Mouse (Mus musculus) left cerebral cortex, postnatal 10 days (tissue): Measurements from ENCODE around the gene Ip6k2. TPM values are rescaled to one million over a fixed set of nuclear protein-coding genes. Genes with fewer than 3 reads are reported as not detected.

ENCODE experiments used
- DNase-seq, 2 experiments: peaks; one replicate each; pipeline ENCODE4 v3.0.0; 2021 to 2022; ENCODE audit warnings: low spot score in 2 of 2, mixed read lengths in 1 of 2; ENCODE audit errors: extremely low spot score in 1 of 2
- intact Hi-C: fragments of 180-260 bp; cut with DNase I; formaldehyde crosslinking; loops from one replicate; pipeline ENCODE4 v1.15.1; 2025
- total RNA-seq, 2 experiments: library from RNA; stranded (reverse); gene quantifications; 2 replicates each; pipeline ENCODE4 v1.2.3; 2021

Ip6k2 gene
- total RNA-seq, result 100 to 1,000 TPM; 165 to 170 TPM

GRCm38 (mm10) chr9:108783548-108784463 is at the start of gene Ip6k2:
Gene Ip6k2, plus strand, starts transcription at chr9:108783796.
- peak; percentile 95 to 99 for DNase-seq
- intact Hi-C loops, result no loop called here

DNA sequence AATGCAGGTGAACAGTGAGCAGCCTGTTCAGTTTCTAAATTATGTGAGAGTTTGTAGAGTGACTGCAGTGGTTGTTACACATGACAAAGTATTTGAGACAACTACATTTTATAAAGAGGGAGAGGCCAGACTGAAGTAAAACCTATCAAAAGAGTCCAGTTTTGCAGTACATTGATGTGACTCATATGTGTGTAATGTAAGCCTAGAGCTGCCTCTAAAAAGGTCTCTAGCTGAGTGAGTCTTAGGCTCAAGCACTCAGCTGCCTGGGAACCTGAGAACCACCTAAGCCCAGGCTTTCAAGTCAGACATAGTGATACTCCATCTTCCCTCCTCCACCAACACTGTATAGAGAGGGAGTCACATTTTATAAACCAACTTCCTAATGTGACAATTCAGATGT is 49.0 kb upstream of the Ip6k2 start:
- DNase-seq, result no peak
- intact Hi-C loops, result no loop called here

GRCm38 (mm10) chr9:108739239-108739638 is 44.4 kb upstream of the Ip6k2 start:
- DNase-seq, result no peak
- intact Hi-C loops, result no loop called here

GRCm38 (mm10) chr9:108740062-108740461 is 43.5 kb upstream of the Ip6k2 start:
- intact Hi-C loops, result no loop called here
- no peak for DNase-seq

GRCm38 (mm10) chr9:108742048-108742447 is 41.5 kb upstream of the Ip6k2 start:
- DNase-seq, result no peak
- intact Hi-C loops, result no loop called here

GRCm38 (mm10) chr9:108746876-108747499 is 36.6 kb upstream of the Ip6k2 start:
- no peak for DNase-seq
- intact Hi-C loops, result no loop called here

DNA sequence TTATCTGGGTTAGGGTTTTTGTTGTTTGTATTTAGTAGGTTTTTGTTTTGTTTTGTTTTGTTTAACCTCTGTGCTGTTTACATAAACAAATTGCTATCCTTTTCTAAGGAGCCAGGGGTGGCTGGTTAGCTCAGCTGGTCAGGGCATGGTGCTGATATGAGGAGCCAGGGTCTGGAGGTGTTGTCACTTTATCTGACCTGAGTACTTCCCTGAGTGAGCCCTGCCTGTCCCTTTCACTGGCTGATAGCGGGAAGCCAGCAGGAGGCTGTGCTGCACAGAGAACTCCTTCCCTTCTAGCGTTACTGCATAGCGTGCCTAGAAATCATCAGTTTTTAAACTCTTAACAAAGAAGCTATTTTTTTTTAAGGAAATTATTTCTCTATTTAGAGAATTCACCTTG is 35.9 kb upstream of the Ip6k2 start:
- no peak for DNase-seq
- intact Hi-C loops, result no loop called here

DNA sequence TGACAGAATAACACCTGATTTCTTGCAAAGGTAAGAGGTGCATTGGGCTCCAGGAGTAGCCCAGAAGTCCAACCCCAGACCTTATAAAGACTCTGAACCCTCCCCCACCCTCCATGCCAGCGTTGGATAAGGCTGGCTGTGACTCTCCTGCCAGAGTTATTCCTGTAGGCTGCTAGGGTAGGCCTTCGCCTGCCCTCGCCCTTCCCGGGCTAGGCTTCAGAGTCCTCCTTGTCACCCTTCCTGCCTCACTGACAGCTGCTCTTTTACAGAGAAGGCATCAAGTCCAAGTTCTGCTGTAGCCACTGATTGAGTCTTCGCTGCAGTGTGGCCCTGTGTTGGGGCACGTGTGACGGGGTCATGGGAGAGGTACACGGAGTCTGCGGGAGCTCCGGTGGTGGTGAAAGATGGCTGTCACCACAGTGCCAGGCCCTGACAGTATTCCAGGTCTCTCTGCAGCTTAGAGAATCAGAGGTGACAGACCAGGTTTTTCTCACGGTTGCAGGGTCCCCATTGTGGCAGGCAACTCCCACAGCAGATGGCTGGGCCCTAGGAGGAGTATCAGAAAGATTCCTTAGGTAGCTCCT is 34.9 kb upstream of the Ip6k2 start:
- intact Hi-C loops, result no loop called here
- no peak for DNase-seq

GRCm38 (mm10) chr9:108750616-108751015 is 33.0 kb upstream of the Ip6k2 start:
- intact Hi-C loops, result loop anchor here (5.0 kb wide), 1 partner anchor 57 kb away; the partner anchor contains the start of gene Nckipsd
- DNase-seq, result no peak

DNA sequence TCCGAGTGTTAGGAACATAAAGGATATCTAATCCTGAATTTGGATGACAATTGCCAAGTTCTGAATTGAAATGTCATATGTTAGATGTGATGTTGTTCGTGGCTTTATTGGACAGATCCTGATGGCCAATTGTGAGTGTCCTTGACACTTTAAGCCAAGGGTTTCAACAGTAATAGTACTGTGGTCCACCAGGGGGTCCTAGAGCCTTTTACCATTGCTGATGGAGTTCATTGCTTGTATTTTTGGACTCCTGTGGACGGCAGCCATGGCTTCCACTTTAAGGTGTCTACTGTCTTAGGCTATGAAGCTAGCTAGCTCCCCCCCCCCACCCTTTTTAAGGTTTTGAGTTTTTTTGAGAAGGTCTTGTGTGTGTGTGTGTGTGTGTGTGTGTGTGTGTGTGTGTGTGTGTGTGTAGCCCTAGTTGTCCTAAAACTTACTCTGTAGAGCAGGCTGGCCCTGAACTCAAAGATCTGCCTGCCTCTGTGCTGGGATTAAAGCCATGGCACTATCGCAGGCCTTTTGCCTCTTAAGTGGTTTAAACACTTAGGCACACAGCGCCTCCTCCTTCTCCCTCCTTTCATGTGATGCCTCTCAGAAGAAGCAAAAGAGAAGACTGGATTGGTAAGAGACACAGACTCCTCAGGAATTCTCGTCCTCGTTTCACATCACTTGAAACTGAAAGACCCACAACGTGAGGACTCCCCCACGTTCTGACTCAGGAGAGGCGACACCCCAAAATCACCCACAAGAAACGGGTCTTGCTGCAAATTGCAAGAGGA is 31.3 kb upstream of the Ip6k2 start:
- DNase-seq, result no peak
- intact Hi-C loops, result loop anchor here (5.0 kb wide), 1 partner anchor 55 kb away; the partner anchor contains the start of gene Nckipsd

- intact Hi-C loops, result loop anchor here (5.0 kb wide), 1 partner anchor 54 kb away; the partner anchor contains the start of gene Nckipsd
- DNase-seq, result peak; percentile 61 to 64
These were observed 30.3 kb upstream of the Ip6k2 start for GRCm38 (mm10) chr9:108753326-108753725.

- intact Hi-C loops, result loop anchor here (5.0 kb wide), 1 partner anchor 53 kb away; the partner anchor contains the start of gene Nckipsd
These were observed 29.6 kb upstream of the Ip6k2 start for GRCm38 (mm10) chr9:108753976-108754375.

DNA sequence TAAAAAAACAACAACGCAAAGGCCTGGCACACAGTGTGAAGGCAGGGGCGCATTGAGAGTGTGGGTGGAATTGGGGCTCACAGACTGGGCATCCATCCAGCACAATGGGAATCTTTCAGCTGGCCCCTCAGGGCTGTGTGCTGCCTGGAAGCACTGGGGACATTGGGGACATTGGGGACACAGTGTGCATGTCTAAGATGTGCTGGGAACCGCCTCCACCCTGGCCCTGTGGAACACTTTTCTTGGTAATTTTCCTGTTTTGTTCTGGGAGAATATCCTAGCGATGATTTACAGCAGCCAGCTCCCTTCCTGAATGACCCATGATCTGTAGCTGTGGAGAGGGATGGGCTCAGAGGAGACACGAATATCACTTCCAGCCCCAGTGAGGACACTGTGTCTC is 29.2 kb upstream of the Ip6k2 start:
- DNase-seq, result peak in 1 of 2 experiments; percentile 42
- intact Hi-C loops, result loop anchor here (5.0 kb wide), 1 partner anchor 53 kb away; the partner anchor contains the start of gene Nckipsd

More at GRCm38 (mm10) chr9:108753976-108754375, 29.6 kb upstream of the Ip6k2 start:
- no peak for DNase-seq

DNA sequence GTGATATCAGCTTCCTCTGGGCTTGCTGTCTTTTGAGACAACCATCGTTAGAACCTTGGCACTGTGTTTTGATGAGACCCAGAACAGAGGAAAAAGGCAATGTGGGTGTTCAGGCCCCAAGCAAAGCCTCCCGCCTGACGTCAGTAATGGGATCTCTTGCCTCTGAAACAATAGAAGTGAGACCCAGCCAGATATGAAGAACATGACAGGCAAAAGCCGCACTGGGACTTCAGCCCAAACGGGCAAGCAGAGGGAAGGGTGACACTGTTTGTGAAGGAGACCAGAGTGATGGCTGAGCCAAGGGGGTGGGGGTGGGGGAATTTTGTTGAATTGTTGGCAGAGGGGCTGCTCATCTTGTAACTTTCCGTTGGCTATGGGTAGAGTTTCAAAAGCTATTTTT is 26.2 kb upstream of the Ip6k2 start:
- no peak for DNase-seq
- intact Hi-C loops, result no loop called here

DNA sequence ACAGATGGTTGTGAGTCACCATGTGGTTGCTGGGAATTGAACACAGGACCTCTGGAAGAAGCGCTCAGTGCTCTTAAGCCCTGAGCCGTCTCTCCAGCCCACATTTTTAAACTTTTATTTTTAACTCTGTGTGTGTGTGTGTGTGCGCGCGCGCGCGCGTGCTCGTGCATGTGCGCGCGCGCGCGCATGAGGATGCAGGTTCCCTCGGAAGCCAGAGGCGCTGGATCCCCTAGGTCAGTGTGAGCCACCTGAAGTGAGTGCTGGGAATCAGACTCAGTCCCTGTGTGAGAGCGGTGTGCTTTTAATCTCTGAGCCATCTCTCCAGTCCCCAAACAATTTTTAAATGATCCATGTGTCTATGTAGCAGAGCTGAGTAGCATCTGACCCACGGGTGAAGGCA is 24.5 kb upstream of the Ip6k2 start:
- DNase-seq, result no peak
- intact Hi-C loops, result no loop called here

GRCm38 (mm10) chr9:108759805-108760204 is 23.8 kb upstream of the Ip6k2 start:
- DNase-seq, result no peak
- intact Hi-C loops, result no loop called here

DNA sequence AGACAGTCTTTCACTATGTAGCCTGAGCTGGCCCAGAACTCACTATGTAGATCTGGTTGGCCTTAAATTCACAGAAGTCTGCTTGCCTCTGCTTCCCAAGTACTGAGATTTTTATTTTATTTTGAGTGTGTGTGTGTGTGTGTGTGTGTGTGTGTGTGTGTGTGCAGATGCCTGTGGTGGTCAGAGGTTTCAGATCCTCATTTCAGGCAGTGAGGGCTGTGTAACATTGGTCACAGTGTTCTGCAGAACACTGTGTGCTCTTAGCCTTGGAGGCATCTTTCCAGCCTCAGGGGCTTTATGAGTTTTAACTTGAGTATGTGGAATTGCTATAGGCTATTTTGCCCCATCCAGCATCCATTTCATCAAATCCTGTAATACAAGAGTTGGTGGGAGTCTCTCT is 22.0 kb upstream of the Ip6k2 start:
- DNase-seq, result no peak
- intact Hi-C loops, result no loop called here

GRCm38 (mm10) chr9:108764971-108765370 is 18.6 kb upstream of the Ip6k2 start:
- DNase-seq, result no peak
- intact Hi-C loops, result no loop called here

- no peak for DNase-seq
- intact Hi-C loops, result no loop called here
These were observed 7.0 kb upstream of the Ip6k2 start for GRCm38 (mm10) chr9:108776614-108777013.
